Mouse (Mus musculus) neural tube, embryonic 11.5 days (tissue): ENCODE results near the gene Gabrg1. TPM values are rescaled to one million over a fixed set of nuclear protein-coding genes. Genes with fewer than 3 reads are reported as not detected.

Source experiments
- ATAC-seq: fragments of 200-750 bp; cut with Nextera tagmentation; 2 replicates; pipeline ENCODE4 v1.8.0; 2017; ENCODE audit warnings: moderate number of reproducible peaks, mild to moderate bottlenecking, moderate TSS enrichment, moderate library complexity; ENCODE audit not compliant: insufficient read depth, low FRiP score, low TSS enrichment
- DNase-seq: peaks from one replicate; pipeline ENCODE4 v3.0.0-alpha.2; 2015; ENCODE audit warnings: low spot score
- H3K27ac ChIP-seq: fragments of 300-500 bp; sonication (generic); 2 replicates; pipeline ENCODE4 v1.5.1; 2014; ENCODE audit warnings: low read depth, mild to moderate bottlenecking, low read length
- H3K27me3 ChIP-seq: fragments of 300-500 bp; sonication (generic); 2 replicates; pipeline ENCODE4 v1.6.1; 2014; ENCODE audit warnings: mild to moderate bottlenecking, low read length, mixed read lengths; ENCODE audit not compliant: control insufficient read depth, insufficient read depth
- H3K36me3 ChIP-seq: fragments of 300-500 bp; sonication (generic); 2 replicates; pipeline ENCODE4 v1.6.1; 2014; ENCODE audit warnings: mild to moderate bottlenecking, low read length, moderate library complexity, mixed read lengths; ENCODE audit not compliant: control insufficient read depth, insufficient read depth
- H3K4me1 ChIP-seq: fragments of 300-500 bp; sonication (generic); 2 replicates; pipeline ENCODE4 v1.6.1; 2014; ENCODE audit warnings: low read length, mixed read lengths; ENCODE audit not compliant: control insufficient read depth, insufficient read depth
- H3K4me2 ChIP-seq: fragments of 300-500 bp; sonication (generic); 2 replicates; pipeline ENCODE4 v1.6.1; 2014; ENCODE audit warnings: low read depth, mild to moderate bottlenecking, moderate library complexity
- H3K4me3 ChIP-seq: fragments of 300-500 bp; sonication (generic); 2 replicates; pipeline ENCODE4 v1.5.1; 2014; ENCODE audit warnings: low read depth, low read length
- H3K9ac ChIP-seq: fragments of 300-500 bp; sonication (generic); 2 replicates; pipeline ENCODE4 v1.6.1; 2014; ENCODE audit warnings: mild to moderate bottlenecking, low read length
- H3K9me3 ChIP-seq: fragments of 300-500 bp; sonication (generic); 2 replicates; pipeline ENCODE4 v1.6.1; 2016; ENCODE audit warnings: low read length; ENCODE audit not compliant: control insufficient read depth
- WGBS: fragments of 180-500 bp; shearing (Covaris S2); extraction: QIAGEN DNeasy Blood & Tissue Kit; methylation state at CpG from one replicate; pipeline ENCODE4 v1.1.7; 2014; 5-methylcytosine and 5-hydroxymethylcytosine counted together
- polyA plus RNA-seq: library from polyadenylated mRNA; unstranded; fragments of >200 nt; fragmentation: Nextera tagmentation; extraction: Ambion mirVana; gene quantifications from 2 replicates; pipeline ENCODE4 v1.2.1, GENCODE M21; 2014

Gene Gabrg1
- polyA plus RNA-seq, result 2.0 and 2.3 TPM in 2 replicates

GRCm38 (mm10) chr5:70842192-70843095 is at the start of gene Gabrg1:
TSS of gene Gabrg1 (minus strand) at chr5:70842617.
- Histone ChIP-seq H3K4me3 (peak within 1 kb of the TSS; percentile 42), H3K9ac (no peak within 1 kb of the TSS), H3K4me2 (peak within 1 kb of the TSS; percentile 63), H3K36me3 (no peaks in the 10 kb centered on the region), H3K9me3 (no peaks in the 10 kb centered on the region), H3K27ac (no peak within 1 kb of the TSS), H3K4me1 (no peaks in the 10 kb centered on the region), H3K27me3 (no peaks in the 10 kb centered on the region)
- ATAC-seq (peak; percentile 87), DNase-seq (peak; percentile 49)
- 2% methylated on average over 19 of the region's 19 CpGs for WGBS

- WGBS, result 86% methylated on average over 3 of the region's 3 CpGs
- H3K27me3 ChIP-seq, result no peaks in the 10 kb centered on the region
- DNase-seq (no peak), ATAC-seq (no peak)
- no peak overlapping the region for H3K4me3 ChIP-seq
- H3K4me1 ChIP-seq, result no peaks in the 10 kb centered on the region
- no peaks in the 10 kb centered on the region for H3K9me3 ChIP-seq
- H3K27ac ChIP-seq, result no peak overlapping the region
- no peak overlapping the region for H3K4me2 ChIP-seq
- H3K9ac ChIP-seq, result no peak overlapping the region
- no peaks in the 10 kb centered on the region for H3K36me3 ChIP-seq
Measured at GRCm38 (mm10) chr5:70884026-70884425, 41.6 kb upstream of the Gabrg1 start.

- no peak for DNase-seq
- Histone ChIP-seq H3K27me3 (no peaks in the 10 kb centered on the region), H3K36me3 (no peaks in the 10 kb centered on the region), H3K9me3 (no peaks in the 10 kb centered on the region), H3K4me1 (no peaks in the 10 kb centered on the region), H3K4me3 (no peak overlapping the region), H3K27ac (no peak overlapping the region), H3K4me2 (no peak overlapping the region), H3K9ac (no peak overlapping the region)
- WGBS, result 70% methylated on average over 1 of the region's 1 CpGs
- no peak for ATAC-seq
Measured at GRCm38 (mm10) chr5:70870081-70870480, 27.7 kb upstream of the Gabrg1 start.

- H3K9ac ChIP-seq, result no peak overlapping the region
- no peaks in the 10 kb centered on the region for H3K36me3 ChIP-seq
- DNase-seq (peak; percentile 77), ATAC-seq (peak; percentile 94)
- H3K4me3 ChIP-seq, result peak overlapping the region; percentile 42
- H3K4me2 ChIP-seq, result peak overlapping the region; percentile 63
- no peaks in the 10 kb centered on the region for H3K9me3 ChIP-seq
- H3K4me1 ChIP-seq, result no peaks in the 10 kb centered on the region
- H3K27ac ChIP-seq, result no peak overlapping the region
- no peaks in the 10 kb centered on the region for H3K27me3 ChIP-seq
- 7% methylated on average over 11 of the region's 11 CpGs for WGBS
Measured at GRCm38 (mm10) chr5:70843096-70843734, 798 bp upstream of the Gabrg1 start.

- H3K36me3 ChIP-seq, result no peaks in the 10 kb centered on the region
- DNase-seq (no peak), ATAC-seq (no peak)
- WGBS, result 91% methylated on average over 2 of the region's 2 CpGs
- H3K27ac ChIP-seq, result no peak overlapping the region
- no peak overlapping the region for H3K4me2 ChIP-seq
- H3K27me3 ChIP-seq, result no peaks in the 10 kb centered on the region
- no peaks in the 10 kb centered on the region for H3K4me1 ChIP-seq
- no peak overlapping the region for H3K4me3 ChIP-seq
- H3K9me3 ChIP-seq, result no peaks in the 10 kb centered on the region
- no peak overlapping the region for H3K9ac ChIP-seq
Measured at GRCm38 (mm10) chr5:70818681-70819080, 23.7 kb downstream of the Gabrg1 start.

- Histone ChIP-seq H3K27me3 (no peaks in the 10 kb centered on the region), H3K36me3 (no peaks in the 10 kb centered on the region), H3K4me3 (no peak overlapping the region), H3K9me3 (no peaks in the 10 kb centered on the region), H3K4me2 (no peak overlapping the region), H3K27ac (no peak overlapping the region), H3K9ac (no peak overlapping the region), H3K4me1 (no peaks in the 10 kb centered on the region)
- whole genome bisulfite sequencing, result 87% methylated on average over 2 of the region's 2 CpGs
- ATAC-seq, result no peak
- DNase-seq, result no peak
Measured at GRCm38 (mm10) chr5:70736156-70736555, 106.3 kb downstream of the Gabrg1 start.

- H3K36me3 ChIP-seq, result no peaks in the 10 kb centered on the region
- H3K4me3 ChIP-seq, result no peak overlapping the region
- H3K27ac ChIP-seq, result no peak overlapping the region
- ATAC-seq, result no peak
- H3K27me3 ChIP-seq, result no peaks in the 10 kb centered on the region
- no peak overlapping the region for H3K4me2 ChIP-seq
- no peak for DNase-seq
- H3K9me3 ChIP-seq, result no peaks in the 10 kb centered on the region
- no peaks in the 10 kb centered on the region for H3K4me1 ChIP-seq
- H3K9ac ChIP-seq, result no peak overlapping the region
Measured at GRCm38 (mm10) chr5:70704361-70704760, 138.1 kb downstream of the Gabrg1 start.
